Mouse (Mus musculus): ENCODE results near the gene Peak1. TPM values are rescaled to one million over a fixed set of nuclear protein-coding genes. Genes with fewer than 3 reads are reported as not detected.

Peak1 gene
- total and polyA plus RNA-seq, 2 experiments from 2014 or later, result 5.3 to 9.1 TPM

DNA sequence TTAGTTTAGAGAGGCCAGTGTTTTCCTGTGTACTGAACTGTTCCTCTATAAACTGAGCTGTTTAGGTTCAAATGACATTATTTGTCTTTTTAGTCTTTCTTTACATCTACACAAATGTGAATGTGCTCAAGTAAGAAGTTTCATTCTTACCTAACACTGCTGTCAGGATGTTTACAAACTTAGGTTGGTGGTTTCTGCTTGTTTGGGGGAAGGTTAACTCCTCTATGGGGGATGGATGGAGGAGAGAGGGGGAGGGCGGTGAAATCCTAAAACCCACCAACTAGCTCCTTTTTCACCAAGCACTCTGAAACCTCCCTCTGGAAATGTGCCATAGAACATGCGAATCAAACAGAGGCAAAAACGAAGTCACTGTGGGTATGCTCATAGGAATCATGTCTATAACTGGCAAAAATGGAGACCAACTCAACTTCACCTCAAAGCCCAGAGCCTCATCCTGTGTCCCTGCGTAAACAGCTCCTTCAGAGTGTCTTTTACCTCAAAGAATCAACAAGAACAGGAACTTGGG is 265.3 kb downstream of the Peak1 start:
- no peak for TF ChIP-seq CTCF (IDR thresholded peaks at IDR 0.05; ENCODE audit: low read depth)
- no peak for ATAC-seq
- Histone ChIP-seq H3K4me2 (ENCODE audit: low read depth, low read length) (0 out of 2 replicates have a peak overlapping the region, but pooled peaks have one; percentile 0), H3K4me3 (ENCODE audit: low read length) (no peak overlapping the region), H3K36me3 (ENCODE audit: insufficient read depth, low read length) (no peaks in the 10 kb centered on the region), H3K9me3 (ENCODE audit: low read length) (no peaks in the 10 kb centered on the region), H3K4me1 (ENCODE audit: insufficient read depth, low read length) (peaks cover 9% of the 10 kb centered on the region), H3K27ac (0 out of 2 replicates have a peak overlapping the region, but pooled peaks have one; percentile 60), H3K9ac (replicated peaks; ENCODE audit: low read length) (no peak overlapping the region), H3K27me3 (ENCODE audit: insufficient read depth, low read length) (no peaks in the 10 kb centered on the region)
- WGBS, result 61% methylated on average over 4 of the region's 4 CpGs
- no peak for DNase-seq (ENCODE audit: low spot score)

DNA sequence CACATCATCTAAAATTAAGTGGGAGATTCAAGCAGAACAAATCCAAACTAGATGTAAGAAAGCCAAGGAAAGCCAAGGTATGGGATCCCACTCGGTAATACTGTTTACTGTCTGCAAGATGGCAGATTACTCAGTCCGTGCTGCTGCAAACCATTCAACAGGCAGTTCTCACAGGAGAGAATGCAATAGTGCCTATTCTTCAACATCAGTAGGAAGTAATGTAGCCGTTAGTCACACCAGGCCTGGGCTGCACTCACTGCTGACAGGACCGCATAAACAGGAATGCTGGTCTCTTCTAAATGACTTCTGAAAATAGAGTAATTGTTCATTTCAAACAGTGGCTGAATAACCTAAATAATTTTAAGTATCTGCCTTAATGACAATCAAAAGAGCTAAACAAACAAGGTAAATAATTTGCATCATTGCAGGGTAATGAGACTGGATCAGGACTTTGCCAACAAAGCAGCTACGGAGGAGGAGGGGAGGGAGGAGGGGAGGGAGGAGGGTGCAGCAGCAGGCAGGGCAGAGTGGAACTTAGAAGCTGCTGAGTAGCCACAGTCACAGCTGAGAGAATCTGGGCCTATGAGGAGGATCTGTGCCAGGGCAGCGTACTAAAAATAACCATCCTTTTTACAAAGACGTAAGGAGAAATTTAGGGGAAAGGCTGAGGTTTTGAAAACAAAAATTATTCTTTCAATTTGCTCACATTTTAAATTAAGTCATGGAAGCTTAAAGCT is 266.0 kb downstream of the Peak1 start:
- Histone ChIP-seq H3K36me3 (ENCODE audit: insufficient read depth, low read length) (peaks cover 1% of the 10 kb centered on the region), H3K9me3 (ENCODE audit: low read length) (no peaks in the 10 kb centered on the region), H3K4me3 (ENCODE audit: low read length) (no peak overlapping the region), H3K27me3 (ENCODE audit: insufficient read depth, low read length) (no peaks in the 10 kb centered on the region), H3K9ac (replicated peaks; ENCODE audit: low read length) (no peak overlapping the region), H3K27ac (peak overlapping the region; percentile 60; the same call in 1 of the 2 replicates), H3K4me2 (ENCODE audit: low read depth, low read length) (0 out of 2 replicates have a peak overlapping the region, but pooled peaks have one; percentile 0), H3K4me1 (ENCODE audit: insufficient read depth, low read length) (peaks cover 9% of the 10 kb centered on the region)
- WGBS, result 18% methylated on average over 7 of the region's 7 CpGs
- TF ChIP-seq CTCF (IDR thresholded peaks at IDR 0.05; ENCODE audit: low read depth), result no peak
- peak; percentile 44 for DNase-seq (ENCODE audit: low spot score)
- ATAC-seq, result no peak

Small RNA genes within 50 kb of the gene (microRNA-seq; reads per million reads assigned to microRNA genes)
- gene Gm24270, result 0 to 0.36 reads per million in 2 experiments

Other genes starting within 250 kb of the Peak1 start
- gene Hmg20a, start 542 bp upstream of the Peak1 start, total RNA-seq (2014; rRNA removed), result 48.2 and 50.9 TPM in 2 replicates
- gene Hmg20a, start 542 bp upstream of the Peak1 start, polyA plus RNA-seq (2015; fragmentation: Nextera tagmentation; extraction: Ambion mirVana), result 57.1 and 58.5 TPM in 2 replicates

All from hindbrain, postnatal 0 days (tissue).